Mouse (Mus musculus) heart, adult 11 months (tissue): ENCODE data around the gene Hscb.

ENCODE experiments used
- DNase-seq: peaks from one replicate; pipeline ENCODE4 v3.0.0; 2022

The Hscb gene

DNA sequence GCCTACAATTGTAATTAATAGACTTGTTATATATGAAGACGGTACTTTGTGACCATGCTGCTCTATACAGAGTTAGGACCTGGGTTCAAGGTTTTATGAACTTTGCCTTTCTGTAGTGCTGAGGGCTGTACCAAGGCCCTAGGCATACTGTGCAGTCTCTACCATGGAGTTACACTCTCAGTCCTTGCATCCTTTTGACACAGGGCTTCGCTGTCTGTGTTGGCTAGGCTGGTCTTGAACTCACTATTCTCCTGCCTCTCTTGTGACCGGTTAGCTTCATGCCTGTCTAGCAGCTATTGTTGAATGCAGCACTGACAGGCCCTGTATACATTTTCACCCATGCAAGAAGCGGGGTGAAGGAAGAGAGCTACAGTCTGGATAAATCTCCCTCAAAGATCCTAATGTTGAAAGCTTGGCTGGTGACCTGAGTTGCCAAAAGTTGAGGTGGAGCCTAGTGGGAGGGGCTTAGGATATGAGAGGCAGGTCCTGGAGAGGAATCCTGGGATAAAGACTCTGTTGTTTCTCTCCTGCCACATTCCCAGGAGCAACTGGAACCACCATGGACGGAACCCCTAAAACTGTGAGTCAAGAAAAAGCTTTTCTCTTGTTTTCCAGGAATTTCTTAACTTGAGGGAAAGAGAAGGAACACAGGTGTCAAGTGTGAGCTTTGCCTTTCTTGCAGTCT lies 8.4 kb downstream of the Hscb start:
- peak; percentile 67 for DNase-seq

DNA sequence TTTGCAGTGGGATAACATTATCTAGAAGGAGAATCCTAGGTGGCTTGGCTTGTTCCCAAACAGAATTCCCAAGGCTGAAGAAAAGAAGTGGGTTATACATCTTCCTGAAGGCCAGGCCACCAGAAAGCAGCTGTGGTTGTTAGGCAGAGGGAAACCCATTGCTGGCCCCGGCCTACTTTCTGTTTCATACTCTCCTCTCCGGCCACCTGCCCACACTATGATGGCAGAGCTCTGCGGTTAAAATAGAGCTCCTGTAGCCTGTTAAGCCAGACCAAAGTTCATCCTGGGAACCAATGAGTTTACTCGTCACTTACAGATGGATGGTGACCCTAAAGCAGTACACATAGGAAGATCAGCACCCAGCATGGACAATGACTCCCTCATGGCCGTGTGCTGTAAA lies 12.0 kb downstream of the Hscb start:
- no peak for DNase-seq

- DNase-seq, result peak; percentile 73
Measured at GRCm38 (mm10) chr5:110826781-110827495, 12.6 kb downstream of the Hscb start.

- peak; percentile 73 for DNase-seq
Measured at GRCm38 (mm10) chr5:110824421-110824820, 15.2 kb downstream of the Hscb start.

DNA sequence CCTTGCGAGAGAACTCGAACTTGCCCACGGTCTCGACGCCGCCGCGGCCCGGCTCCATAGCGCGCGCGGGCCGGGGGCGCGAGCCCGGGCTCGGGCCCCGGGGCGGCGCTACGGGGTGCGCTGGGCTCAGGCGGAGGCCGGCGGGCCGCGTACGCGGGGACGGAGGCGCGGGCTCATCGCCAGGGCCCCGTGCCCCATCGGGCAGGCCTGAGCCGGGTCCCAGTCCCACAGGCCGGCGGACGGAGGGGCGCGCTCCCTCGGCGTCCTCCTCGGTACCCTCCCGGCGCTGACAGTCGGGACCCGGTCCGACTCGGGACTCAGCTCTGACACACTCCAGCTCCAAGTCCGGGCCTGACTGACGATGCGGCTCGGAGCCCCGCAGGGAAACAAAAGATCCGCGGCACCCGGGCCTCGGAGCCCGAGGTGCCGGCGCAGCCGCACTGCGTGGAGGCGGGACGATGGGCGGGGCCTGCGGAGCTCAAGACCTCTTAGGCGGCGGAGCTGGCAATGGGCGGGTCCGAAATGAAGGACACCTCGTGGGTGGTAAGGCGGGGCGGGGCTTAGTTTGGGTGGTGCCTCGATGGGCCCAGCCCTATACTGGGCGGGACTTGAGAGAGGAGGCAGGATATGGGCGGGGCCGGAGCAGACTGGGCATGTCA lies 29.8 kb downstream of the Hscb start, which contains the start of gene Ulk1:
TSS of gene Ulk1 (minus strand) at position 431 of the 659 bp plus-strand sequence.
- DNase-seq, result peak; percentile 100

DNA sequence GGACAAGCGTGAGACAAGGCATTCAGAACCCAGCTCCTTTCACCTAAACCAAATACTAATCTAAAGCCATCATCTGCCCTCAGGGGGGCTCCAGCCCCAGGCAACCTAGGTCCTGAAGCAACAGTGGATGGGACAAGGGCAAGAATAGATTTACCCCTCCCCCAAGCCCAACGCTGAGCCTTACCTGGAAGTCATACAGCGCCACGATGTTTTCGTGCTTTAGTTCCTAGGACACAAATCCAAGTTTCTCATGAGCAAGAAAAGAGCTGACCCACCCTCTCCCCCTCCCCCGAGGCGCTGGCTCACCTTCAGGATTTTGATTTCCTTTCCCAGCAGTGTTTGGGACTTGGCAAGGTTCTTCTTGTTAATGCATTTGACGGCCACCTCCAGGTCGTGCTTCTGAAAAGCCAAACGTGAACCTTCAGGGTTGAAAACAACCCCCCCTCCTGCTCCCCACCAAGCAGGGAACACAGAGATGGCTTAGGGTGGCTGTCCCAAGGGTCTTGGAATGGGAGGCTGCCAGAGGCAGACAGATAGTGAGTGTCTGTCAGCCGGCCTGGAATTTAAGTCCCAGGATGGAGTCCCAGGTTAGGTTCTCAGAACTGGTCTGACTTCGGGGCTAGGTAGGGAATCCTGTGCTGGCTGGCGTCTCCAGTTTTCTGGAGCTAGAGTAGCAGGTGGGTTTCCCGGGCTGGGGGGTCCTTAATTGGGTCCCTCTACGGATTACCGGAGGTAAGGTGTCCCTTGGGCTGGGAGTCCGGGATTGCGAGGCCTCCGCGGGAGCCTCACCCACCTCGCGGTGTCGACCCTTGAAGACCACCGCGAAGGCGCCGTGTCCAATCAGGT lies 30.5 kb downstream of the Hscb start:
- peak; percentile 96 for DNase-seq

- peak; percentile 99 for DNase-seq
Measured at GRCm38 (mm10) chr5:110808061-110808631, 31.4 kb downstream of the Hscb start.

DNA sequence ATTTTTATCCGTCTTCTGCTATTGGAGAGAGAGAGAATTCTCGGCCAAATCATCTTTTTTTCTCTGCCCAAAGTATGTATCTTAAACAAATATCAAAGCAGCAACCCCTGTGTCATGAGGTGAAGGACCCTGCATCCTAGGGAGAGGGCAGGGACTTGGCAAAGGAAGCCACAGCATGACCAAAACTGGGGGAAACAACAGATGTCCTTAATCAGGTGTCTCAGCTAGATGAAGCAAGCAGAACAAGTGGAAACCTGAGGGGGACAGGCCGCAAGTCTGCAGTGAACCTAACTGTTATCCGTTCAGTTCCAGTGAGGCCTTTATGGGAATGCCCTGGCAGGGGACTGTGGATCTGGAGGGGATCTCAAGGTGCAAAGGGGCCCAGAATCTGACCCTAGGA lies 32.1 kb downstream of the Hscb start:
- peak; percentile 92 for DNase-seq

DNA sequence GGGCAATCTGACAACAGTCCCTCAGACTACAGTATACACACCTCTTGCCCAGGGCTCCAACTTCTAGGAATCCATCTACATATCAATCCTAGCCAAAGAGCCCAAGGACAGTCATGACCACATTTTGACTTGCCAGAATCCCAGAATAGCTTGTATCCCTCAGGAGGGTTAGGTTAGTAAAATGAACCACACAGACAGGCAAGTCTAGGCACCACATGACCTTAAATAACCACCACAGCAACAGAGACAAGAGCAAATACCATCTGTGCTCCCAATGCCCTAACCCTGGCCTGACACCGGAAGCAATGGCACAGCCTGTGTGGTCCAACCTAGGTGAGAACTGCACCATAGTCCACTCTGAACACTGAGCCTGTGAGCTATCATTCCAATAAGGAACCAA lies 32.9 kb downstream of the Hscb start:
- DNase-seq, result peak; percentile 94

GRCm38 (mm10) chr5:110806154-110806553 lies 33.4 kb downstream of the Hscb start:
- DNase-seq, result no peak

DNA sequence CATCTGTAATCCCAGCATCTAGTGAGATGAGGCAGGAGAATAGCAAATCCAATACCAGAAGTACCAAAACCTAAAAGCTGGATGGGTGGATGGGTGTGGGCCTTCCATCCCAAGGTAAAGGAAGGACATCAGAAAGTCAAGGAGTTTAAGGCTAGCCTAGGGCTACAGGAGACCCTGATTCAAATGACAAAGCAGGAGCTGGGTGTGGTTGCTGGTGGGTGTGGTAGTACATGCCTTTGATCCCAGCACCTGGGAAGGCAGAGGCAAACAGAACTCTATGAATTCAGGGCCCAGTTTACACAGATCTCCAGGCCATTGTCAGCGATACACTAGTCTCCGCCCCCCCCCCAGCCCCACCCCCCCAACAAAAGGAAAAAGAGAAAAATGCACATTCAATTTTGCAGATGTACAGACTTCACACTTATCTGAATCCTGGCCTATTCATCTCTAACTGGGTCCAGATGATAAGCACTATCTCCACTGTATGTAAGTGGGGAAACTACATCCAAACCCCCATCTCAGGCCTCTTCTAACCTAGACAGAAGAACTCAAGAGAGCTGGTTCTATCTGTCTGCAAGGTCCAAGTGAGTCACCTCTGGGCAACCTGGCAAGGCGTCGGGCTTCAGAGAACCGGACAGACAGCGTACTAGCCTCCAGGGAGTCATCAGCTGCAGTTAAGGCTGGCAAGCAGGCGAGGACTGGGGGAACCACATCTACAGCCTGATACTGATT lies 35.4 kb downstream of the Hscb start:
- no peak for DNase-seq

- no peak for DNase-seq
Measured at GRCm38 (mm10) chr5:110802809-110803208, 36.8 kb downstream of the Hscb start.

DNA sequence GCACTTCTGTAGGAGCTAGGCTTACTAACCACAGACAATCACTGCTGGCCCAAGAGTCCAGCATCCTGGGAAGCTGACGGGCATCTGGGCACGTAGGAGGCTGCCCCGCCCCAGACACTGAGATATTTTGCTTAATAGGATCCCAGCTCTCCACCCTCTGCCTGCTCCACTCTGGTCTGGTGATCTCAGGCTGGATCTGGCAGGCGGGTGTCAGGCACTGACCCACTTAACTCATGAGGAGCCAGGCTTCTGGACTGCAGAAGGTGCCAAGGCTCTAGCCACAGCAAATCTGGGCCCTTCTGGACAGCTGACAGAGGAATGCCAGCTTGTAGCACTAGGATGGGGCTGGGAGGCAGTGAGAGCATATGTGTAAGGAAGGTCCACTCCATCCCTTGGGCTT lies 37.4 kb downstream of the Hscb start:
- DNase-seq, result peak; percentile 95

GRCm38 (mm10) chr5:110801036-110801624 lies 38.4 kb downstream of the Hscb start:
- peak; percentile 86 for DNase-seq

DNA sequence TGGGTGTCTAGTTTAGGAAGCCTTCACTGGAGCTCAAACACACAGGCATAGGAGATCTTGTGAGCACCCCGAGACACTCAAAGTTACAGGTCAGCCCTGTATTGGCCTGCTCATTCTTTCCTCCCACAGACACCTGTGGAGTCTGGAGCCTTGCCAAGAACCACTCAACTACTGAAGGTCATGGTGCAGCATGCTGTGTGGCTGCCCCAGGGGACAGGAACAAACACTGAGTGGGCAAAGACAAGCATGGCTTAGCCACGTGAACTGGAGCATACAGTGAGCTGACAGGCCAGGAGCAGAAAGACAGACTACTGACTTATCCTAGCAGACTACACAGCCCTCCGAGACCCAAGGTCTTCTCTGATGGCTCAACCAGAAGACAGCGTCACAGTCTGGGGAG lies 41.9 kb downstream of the Hscb start:
- peak; percentile 94 for DNase-seq

DNA sequence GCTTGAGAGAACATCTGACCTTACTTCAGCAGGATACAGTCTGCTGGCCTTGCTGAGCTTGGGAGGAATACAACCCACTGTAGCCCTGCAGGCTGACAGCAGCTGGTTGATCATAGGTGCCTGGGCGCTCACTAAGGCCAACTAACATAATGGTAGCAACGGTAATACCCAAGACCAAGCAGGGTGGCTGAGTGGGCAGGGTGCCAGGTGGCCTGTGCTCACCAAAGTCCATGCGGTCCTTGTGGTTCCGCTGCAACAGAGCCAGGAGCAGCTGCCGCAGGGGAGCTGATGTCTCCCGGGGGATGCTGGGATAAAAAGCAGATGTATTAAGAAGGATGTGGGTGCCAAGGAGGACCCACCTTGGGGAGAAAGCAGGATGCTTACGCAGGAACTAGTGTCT lies 45.2 kb downstream of the Hscb start:
- no peak for DNase-seq

DNA sequence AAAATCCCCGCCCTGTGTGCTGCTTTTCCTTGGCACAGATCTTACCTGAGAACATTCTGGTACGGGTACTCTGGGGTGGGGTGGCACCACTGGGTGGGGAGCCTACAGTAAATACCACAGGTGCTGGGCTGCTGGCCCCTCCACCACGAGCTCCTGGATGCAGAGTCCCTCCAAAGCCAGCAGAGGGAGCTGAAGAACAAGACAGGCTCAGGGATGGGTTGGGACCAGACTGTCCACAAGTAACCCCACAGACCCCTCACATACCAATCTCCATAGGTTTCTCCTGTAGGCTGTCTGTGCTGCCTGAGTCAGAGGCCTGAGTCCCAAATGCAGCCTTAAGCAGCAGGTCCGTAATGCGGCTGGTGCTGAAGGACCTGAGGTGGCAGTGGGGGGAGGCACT lies 50.9 kb downstream of the Hscb start:
- peak; percentile 95 for DNase-seq

GRCm38 (mm10) chr5:110786081-110786835 lies 53.3 kb downstream of the Hscb start:
- DNase-seq, result peak; percentile 91

DNA sequence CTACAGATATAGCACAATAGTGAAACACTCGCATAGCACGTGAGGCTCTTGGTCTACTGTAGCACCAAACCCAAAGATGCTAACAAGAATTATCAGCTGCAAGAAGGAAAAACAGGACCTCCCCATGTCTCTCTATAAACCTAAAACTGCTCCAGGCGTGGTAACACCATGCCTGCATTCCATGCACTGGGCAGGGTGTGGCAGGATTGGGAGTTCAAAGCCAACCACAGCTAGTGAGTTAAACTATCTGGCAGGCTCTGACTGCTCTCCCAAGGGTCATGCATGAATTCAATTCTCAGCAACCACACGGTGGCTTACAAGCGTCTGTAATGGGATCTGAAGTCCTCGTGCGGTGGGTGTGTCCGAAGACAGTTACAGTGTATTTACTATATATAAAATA lies 56.4 kb downstream of the Hscb start:
- no peak for DNase-seq

DNA sequence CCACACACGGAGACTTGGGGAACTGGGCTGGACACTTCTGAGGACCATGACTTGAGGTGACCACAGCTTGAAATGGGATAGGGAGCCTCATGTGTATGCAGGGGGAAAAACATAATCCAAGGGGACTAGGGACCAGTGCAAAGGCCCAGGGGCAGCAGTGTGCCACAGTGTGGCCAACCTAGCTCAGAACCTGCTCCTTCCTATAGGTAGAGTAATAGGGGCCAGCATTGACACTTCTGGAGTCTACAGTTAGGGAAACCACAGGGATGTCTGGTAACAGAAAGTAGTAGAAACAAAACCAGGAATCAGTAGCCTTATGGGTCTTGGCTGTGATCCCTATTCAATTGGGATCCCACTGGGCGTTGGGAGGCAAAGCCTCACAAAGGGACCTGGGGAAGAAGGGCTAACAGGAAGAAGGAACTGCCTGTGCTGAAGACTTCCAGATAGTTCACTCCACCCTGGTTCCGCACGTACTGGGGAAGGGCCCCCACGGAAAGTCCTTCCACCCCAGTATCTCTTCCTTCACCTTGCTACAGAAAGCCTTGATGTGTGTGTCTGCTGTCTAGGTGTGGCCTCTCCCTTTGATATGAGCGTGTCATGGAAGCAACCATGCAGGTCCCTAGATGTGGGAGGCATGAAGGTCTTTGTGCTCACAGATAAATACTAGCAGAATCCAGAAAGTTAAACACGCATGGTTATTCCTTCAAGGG lies 57.9 kb downstream of the Hscb start:
- DNase-seq, result peak; percentile 90
